Mouse (Mus musculus) megakaryocyte-erythroid progenitor cell, adult 5 weeks (primary cell): Measurements from ENCODE around the gene Myrf. TPM values are rescaled to one million over a fixed set of nuclear protein-coding genes. Genes with fewer than 3 reads are reported as not detected.

Experiments used
- polyA plus RNA-seq: library from polyadenylated mRNA; stranded (reverse); fragments of >175 nt; gene quantifications from 2 replicates; pipeline ENCODE4 v1.2.3, GENCODE M21; 2012

Myrf gene
- 0.08 and 0.09 TPM in 2 replicates for polyA plus RNA-seq

GRCm38 (mm10) chr19:10240654-10241305 is at the start of gene Myrf:
TSS of gene Myrf (minus strand) at chr19:10240748.

GRCm38 (mm10) chr19:10203848-10204615 is 36.5 kb downstream of the Myrf start, which contains the start of the genes Tmem258 and Fen1:
TSS of gene Tmem258 (plus strand) at chr19:10204014.
TSS of gene Fen1 (minus strand) at chr19:10204169.

GRCm38 (mm10) chr19:10182670-10183298 is 57.8 kb downstream of the Myrf start, which contains the start of gene Fads1:
TSS of gene Fads1 (plus strand) at chr19:10182888.

Other genes starting within 250 kb of the Myrf start
- gene Best1, start 239.1 kb downstream of the Myrf start, polyA plus RNA-seq, result 0.15 TPM in 1 of 2 replicates, not detected in the other
- 5.8 and 6.9 TPM in 2 replicates for gene Rab3il1, start 239.1 kb downstream of the Myrf start, polyA plus RNA-seq
- 8.5 and 14.8 TPM in 2 replicates for gene Fads3, start 199.2 kb downstream of the Myrf start, polyA plus RNA-seq
- gene Fads2, start 139.0 kb downstream of the Myrf start, polyA plus RNA-seq, result 29.3 and 47.5 TPM in 2 replicates
- 35.4 and 39.7 TPM in 2 replicates for gene Fads1, start 57.9 kb downstream of the Myrf start, polyA plus RNA-seq
- 20.8 and 31.6 TPM in 2 replicates for gene Tmem258, start 36.7 kb downstream of the Myrf start, polyA plus RNA-seq
- gene Fen1, start 36.6 kb downstream of the Myrf start, polyA plus RNA-seq, result 55.7 and 59.9 TPM in 2 replicates
- 0.06 and 0.22 TPM in 2 replicates for gene Dagla, start 64.1 kb upstream of the Myrf start, polyA plus RNA-seq
- gene Syt7, start 148.3 kb upstream of the Myrf start, polyA plus RNA-seq, result 0.04 TPM in 1 of 2 replicates, not detected in the other
- gene Lrrc10b, start 216.7 kb upstream of the Myrf start, polyA plus RNA-seq, result 0.15 and 0.65 TPM in 2 replicates
- gene Ppp1r32, start 242.2 kb upstream of the Myrf start, polyA plus RNA-seq, result 0.28 and 0.36 TPM in 2 replicates